ENCODE assay signal across 8 mouse cellular contexts in genomic region chr2:66256220-66257131, GRCm38 (mm10). TPM values are rescaled to one million over a fixed set of nuclear protein-coding genes. Genes with fewer than 3 reads are reported as not detected.
DNase-seq lines count a peak whose midpoint lies in the region; ATAC-seq lines count a peak whose summit lies in the region.

Ttc21b (minus strand) TSS chr2:66256617.

- intact Hi-C loops in left cerebral cortex, postnatal 14 days (cut with DNase I) = loop anchor here (2.0 to 5.0 kb wide), 3 partner anchors 152 to 546 kb away; no protein-coding TSS in a partner anchor

- peak within 1 kb of the TSS; percentile 70 for H3K9ac ChIP-seq in intestine, embryonic 15.5 days

- H3K4me2 ChIP-seq in intestine, embryonic 15.5 days (replicated peaks) = peak within 1 kb of the TSS; percentile 75

- under 1% methylated on average over 55 of the region's 56 CpGs for WGBS in intestine, embryonic 15.5 days

- no peaks in the 10 kb centered on the region for H3K27me3 ChIP-seq in intestine, embryonic 15.5 days (replicated peaks)

- peak within 1 kb of the TSS; percentile 38; the same call in 1 of the 2 replicates for H3K27ac ChIP-seq in intestine, embryonic 15.5 days

- H3K4me3 ChIP-seq in intestine, embryonic 15.5 days (replicated peaks) = peak within 1 kb of the TSS; percentile 91

- H3K9me3 ChIP-seq in intestine, embryonic 15.5 days = no peaks in the 10 kb centered on the region

- H3K4me1 ChIP-seq in intestine, embryonic 15.5 days (replicated peaks) = peaks cover 5% of the 10 kb centered on the region; the same call in 1 of the 2 replicates

- peak; percentile 100 for ATAC-seq in intestine, embryonic 15.5 days
- peak; percentile 100 for ATAC-seq in megakaryocyte-erythroid progenitor cell, adult 5-6 weeks (replicated peaks; ENCODE audit: low FRiP score, low TSS enrichment, poor library complexity, severe bottlenecking)

- DNase-seq in adrenal gland, adult 8-10 months = peak; percentile 96
- DNase-seq in embryo, embryonic 11 days = peak; percentile 99
- DNase-seq in gastrocnemius, postnatal 4 days (ENCODE audit: low spot score in 2 of 2) = peak; percentile 89 to 96
- DNase-seq in left cerebral cortex, postnatal 14 days (ENCODE audit: low spot score in 2 of 2) = peak; percentile 97
- peak; percentile 98 for DNase-seq in right cerebral cortex, postnatal 14 days
- peak; percentile 94 for DNase-seq in urinary bladder, postnatal 25 days (ENCODE audit: low spot score)

- no peaks in the 10 kb centered on the region for H3K36me3 ChIP-seq in intestine, embryonic 15.5 days

RNA-seq across cellular contexts. Expression of gene Ttc21b, which starts in this region (rescaled TPM):
- 10 to 100 TPM in 2 of 4 experiments, 1 to 10 TPM in 2; 8.9 to 15.7 (median 10.2) TPM for total RNA-seq in adrenal gland, adult 8-10 months (2022)
- 1 to 10 TPM; 4.8 to 5.0 TPM for total RNA-seq in gastrocnemius, postnatal 4 days (2021)
- 10.2 and 11.1 TPM in 2 replicates for polyA plus RNA-seq in intestine, embryonic 15.5 days (2015; fragmentation: Nextera tagmentation; extraction: Ambion mirVana)
- 1 to 10 TPM; 9.0 to 9.1 TPM for total RNA-seq in left cerebral cortex, postnatal 14 days (2021)
- total RNA-seq in megakaryocyte-erythroid progenitor cell, adult 5-6 weeks (2014; fragmentation: Nextera tagmentation) = 1.7 and 3.8 TPM in 2 replicates
- 0.99 and 6.7 TPM in 2 replicates for total RNA-seq in megakaryocyte-erythroid progenitor cell, adult 5-6 weeks (2017)

Comparison
In these comparisons a context has a peak if more than half of its experiments do, and no peak if none do; other contexts are left out.
1. Peak in every context shown above with its lines: DNase-seq, ATAC-seq, H3K4me3 ChIP-seq and H3K27ac ChIP-seq.